Mouse (Mus musculus) urinary bladder, postnatal 4 days (tissue): ENCODE results near the gene Gm16513.
"Not testable (repeated sequence)": the region's sequence is repeated elsewhere in the genome, so short reads cannot be mapped to it uniquely, and the experiment has no call there.

Experiments
- DNase-seq, 2 experiments: peaks; one replicate each; pipeline ENCODE4 v3.0.0; 2021 to 2022; ENCODE audit warnings: low spot score in 2 of 2

Gm16513 gene

GRCm38 (mm10) chr5:95182324-95182723 is at the start of gene Gm16513:
Gene Gm16513 (plus strand): TSS chr5:95182624.
- DNase-seq, result not testable (repeated sequence)
